Mouse (Mus musculus) gonadal fat pad, adult 2 months (tissue): ENCODE data around the gene Maea. TPM values are rescaled to one million over a fixed set of nuclear protein-coding genes. Genes with fewer than 3 reads are reported as not detected.
"Not testable (repeated sequence)": the region's sequence is repeated elsewhere in the genome, so short reads cannot be mapped to it uniquely, and the experiment has no call there.

Experiments used
- DNase-seq: peaks from one replicate; pipeline ENCODE4 v3.0.0-alpha.2; 2012; ENCODE audit warnings: low read depth
- polyA plus RNA-seq: library from polyadenylated mRNA; depleted of rRNA; stranded (reverse); fragments of >200 nt; gene quantifications from 2 replicates; pipeline ENCODE4 v1.2.3, GENCODE M21; 2012; rRNA removed

Maea gene
- polyA plus RNA-seq, result 107 and 129 TPM in 2 replicates

- no peak for DNase-seq
These were observed at the start of gene Maea for GRCm38 (mm10) chr5:33335273-33335976. Gene Maea, plus strand, starts transcription at chr5:33335509.

GRCm38 (mm10) chr5:33293796-33294430 is 41.4 kb upstream of the Maea start:
- no peak for DNase-seq

GRCm38 (mm10) chr5:33297164-33297563 is 38.1 kb upstream of the Maea start:
- DNase-seq, result no peak

GRCm38 (mm10) chr5:33301801-33302200 is 33.5 kb upstream of the Maea start:
- DNase-seq, result no peak

GRCm38 (mm10) chr5:33310704-33311462 is 24.4 kb upstream of the Maea start:
- DNase-seq, result no peak

GRCm38 (mm10) chr5:33312192-33312591 is 23.1 kb upstream of the Maea start:
- DNase-seq, result no peak

- DNase-seq, result no peak
These were observed 10.8 kb upstream of the Maea start for GRCm38 (mm10) chr5:33324491-33324890.

DNA sequence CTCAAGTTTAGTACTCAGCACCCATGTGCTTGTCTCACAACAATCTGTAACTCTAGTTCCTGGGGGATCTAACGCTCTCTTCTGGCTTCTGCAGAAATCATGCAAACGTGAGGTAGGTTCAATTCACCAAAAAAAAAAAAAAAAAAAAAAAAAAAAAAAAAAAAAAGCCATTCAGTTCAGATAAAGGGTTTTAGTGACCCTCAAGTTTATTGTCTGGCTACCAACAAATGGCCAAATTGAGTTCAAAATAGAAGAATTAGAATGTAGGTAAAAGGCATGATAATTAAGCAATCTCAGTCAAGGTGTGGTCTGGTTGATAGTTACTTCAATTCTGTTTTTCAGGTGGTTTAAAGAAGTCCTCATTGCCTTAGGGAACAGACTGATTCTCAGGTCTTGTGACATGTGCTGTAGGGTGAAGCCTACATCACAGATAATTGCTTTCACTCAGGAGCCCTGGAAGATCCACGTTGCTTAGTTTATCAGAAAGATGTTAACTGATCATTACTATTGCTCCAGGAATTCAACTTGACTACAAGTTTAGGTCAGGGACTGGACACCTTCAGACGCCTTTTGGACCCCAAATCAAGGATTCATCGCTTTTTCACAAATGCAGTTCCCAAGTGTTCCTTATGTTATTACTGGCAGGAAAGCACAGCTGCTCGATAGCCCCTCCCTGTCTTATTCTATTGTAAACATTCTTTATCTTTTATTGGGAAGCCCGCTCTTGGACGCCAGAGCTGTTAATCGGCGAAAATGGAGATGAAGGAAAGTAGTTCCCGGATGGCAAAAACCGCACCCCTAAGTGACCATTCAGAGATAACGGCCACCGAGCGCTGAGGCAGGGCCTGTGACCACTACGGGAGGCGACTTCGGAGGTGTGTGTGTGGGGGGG is 682 bp upstream of the Maea start:
- DNase-seq, result no peak

- DNase-seq, result no peak
These were observed 660 bp downstream of the Maea start for GRCm38 (mm10) chr5:33335977-33336360.

GRCm38 (mm10) chr5:33337206-33337605 is 1.9 kb downstream of the Maea start:
- DNase-seq, result no peak

- DNase-seq, result no peak
These were observed 5.9 kb downstream of the Maea start for GRCm38 (mm10) chr5:33341165-33341564.

DNA sequence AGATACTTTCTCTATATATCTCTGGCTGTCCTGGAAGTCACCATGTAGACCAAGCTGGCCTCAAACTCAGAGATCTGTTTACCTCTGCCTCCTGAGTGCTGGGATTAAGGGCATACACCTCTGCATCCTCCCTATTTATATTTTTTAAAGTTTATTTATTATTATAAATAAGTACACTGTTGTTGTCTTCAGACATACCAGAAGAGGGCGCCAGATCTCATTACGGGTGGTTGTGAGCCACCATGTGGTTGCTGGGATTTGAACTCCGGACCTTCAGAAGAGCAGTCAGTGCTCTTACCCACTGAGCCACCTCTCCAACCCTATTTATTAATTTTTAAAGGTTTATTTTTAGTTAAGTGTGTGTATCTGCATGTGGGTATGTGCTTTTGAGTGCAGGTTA is 6.9 kb downstream of the Maea start:
- not testable (repeated sequence) for DNase-seq

DNA sequence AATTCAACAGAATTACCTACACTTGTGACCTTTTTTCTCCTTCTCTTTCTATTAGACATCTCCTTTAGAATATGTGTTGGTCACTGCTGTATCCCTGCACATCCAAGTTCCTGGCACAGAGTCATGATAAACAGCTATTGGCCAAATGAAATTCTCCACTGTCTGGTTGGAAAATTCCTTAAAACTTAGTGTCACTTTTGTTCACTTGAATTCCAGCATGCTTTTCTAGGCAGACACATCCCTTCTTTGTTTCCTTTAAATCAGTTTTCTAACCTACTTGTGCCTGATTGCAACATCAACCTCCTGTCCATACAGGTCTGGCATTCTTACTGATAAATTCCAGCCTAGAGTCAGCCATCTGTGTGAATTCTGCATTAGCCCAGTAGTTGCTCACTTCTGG is 7.5 kb downstream of the Maea start:
- DNase-seq, result no peak

GRCm38 (mm10) chr5:33343571-33343970 is 8.3 kb downstream of the Maea start:
- DNase-seq, result no peak

DNA sequence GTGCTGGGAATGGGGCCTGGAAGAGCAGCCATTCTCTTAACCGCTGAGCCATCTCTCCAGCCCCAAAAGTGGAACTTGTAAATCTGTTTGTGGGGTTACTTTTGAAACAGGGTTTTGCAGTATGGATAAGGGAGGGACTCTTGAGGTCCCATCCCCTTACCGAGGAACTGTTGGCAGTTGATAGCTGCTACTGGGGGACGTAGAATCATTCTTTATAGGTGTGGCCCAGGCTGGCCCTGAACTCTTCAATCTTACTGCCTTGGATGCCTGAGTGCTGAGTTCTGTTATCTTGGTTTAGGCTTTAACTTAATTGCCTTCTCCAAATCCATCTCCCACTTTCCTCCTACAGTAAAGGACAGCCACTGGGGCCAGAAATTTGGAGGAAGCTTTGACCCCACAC is 8.8 kb downstream of the Maea start:
- DNase-seq, result no peak

DNA sequence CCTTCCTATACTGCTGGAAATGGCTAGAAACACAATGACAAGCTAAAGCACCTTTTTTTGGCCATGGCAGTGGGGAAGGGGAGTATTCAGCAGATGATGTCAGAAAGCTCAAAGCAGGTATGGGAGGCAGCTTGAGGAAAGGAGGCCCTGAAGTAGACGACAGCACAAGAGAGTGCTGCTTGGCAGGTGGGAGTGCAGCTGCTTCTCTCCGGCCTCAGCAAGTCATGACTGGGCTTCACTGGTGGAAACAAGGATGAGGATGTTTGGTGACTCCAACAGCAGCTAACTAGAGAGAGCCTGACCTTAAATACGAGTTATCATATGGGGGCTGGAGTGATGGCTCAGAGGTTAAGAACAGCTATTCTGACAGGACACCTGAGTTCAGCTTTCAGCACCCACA is 12.3 kb downstream of the Maea start:
- no peak for DNase-seq

- DNase-seq, result no peak
These were observed 13.9 kb downstream of the Maea start for GRCm38 (mm10) chr5:33349205-33349604.

GRCm38 (mm10) chr5:33349706-33350105 is 14.4 kb downstream of the Maea start:
- DNase-seq, result no peak

- DNase-seq, result no peak
These were observed 16.4 kb downstream of the Maea start for GRCm38 (mm10) chr5:33351556-33352272.

- no peak for DNase-seq
These were observed 16.9 kb downstream of the Maea start for GRCm38 (mm10) chr5:33352273-33352645.

DNA sequence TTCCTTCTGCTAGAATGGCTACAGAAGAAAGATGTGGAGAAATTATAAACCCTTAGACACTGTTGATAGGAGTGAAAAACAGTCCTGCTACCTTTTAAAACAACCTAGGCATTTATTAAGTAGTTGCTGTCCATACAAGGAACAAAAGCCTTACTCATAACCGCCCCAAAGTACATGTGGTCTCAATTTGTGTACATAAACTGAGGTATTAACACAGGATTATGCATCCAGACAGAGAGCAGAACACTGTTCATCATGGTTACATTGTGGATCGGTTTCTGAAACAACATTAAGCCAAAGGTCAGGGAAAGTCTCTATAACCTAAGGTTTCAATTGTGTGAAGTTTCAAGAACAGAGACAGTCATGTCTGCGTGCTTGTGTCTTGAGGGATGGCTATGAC is 17.7 kb downstream of the Maea start:
- no peak for DNase-seq
